Comparison of ENCODE assay signal across 8 mouse cellular contexts in genomic region chr4:63543746-63544493, GRCm38 (mm10). TPM values are rescaled to one million over a fixed set of nuclear protein-coding genes. Genes with fewer than 3 reads are reported as not detected.
A peak's percentile ranks its signal among the peaks of the same experiment; 100 is the strongest.
DNase-seq lines count a peak whose midpoint lies in the region; ATAC-seq and TF ChIP-seq lines count a peak whose summit lies in the region.

No protein-coding gene starts in this region.

- DNase-seq in heart, adult 2 months = peak in 1 of 2 experiments; percentile 48
- no peak for DNase-seq in heart, adult 8-10 months (ENCODE audit: low spot score)
- peak; percentile 16 to 35 for DNase-seq in lung, postnatal 4 days
- no peak for DNase-seq in T-cell, adult 2 months (ENCODE audit: low spot score)

- no peaks in the 10 kb centered on the region; the same call in 1 of the 2 replicates for H3K79me2 ChIP-seq in heart, adult 2 months (replicated peaks; ENCODE audit: control insufficient read depth, insufficient read depth, low read length)

- H3K27ac ChIP-seq in heart, adult 2 months = peak overlapping the region; percentile 83
- no peak overlapping the region for H3K27ac ChIP-seq in kidney, embryonic 14.5 days (ENCODE audit: low read depth, low read length)
- H3K27ac ChIP-seq in testis, adult 2 months (ENCODE audit: control insufficient read depth, insufficient read depth, low read depth, low read length) = peak overlapping the region; percentile 82

- H3K9me3 ChIP-seq in kidney, embryonic 14.5 days (ENCODE audit: control insufficient read depth, low read length) = no peaks in the 10 kb centered on the region

- 61% methylated on average over 10 of the region's 10 CpGs for WGBS in heart, adult 2 months
- WGBS in kidney, embryonic 14.5 days = 49% methylated on average over 10 of the region's 10 CpGs

- TF ChIP-seq EP300 in heart, adult 2 months (IDR thresholded peaks at IDR 0.05; ENCODE audit: insufficient read depth, low read depth, low read length) = 0 out of 2 replicates have a peak, but pooled peaks have one; percentile 4

- intact Hi-C loops in heart, adult 2 months (cut with DNase I) = loop anchor here (5.0 kb wide), 2 partner anchors 47 to 127 kb away; partner anchors contain the start of gene Whrn

- peaks cover 10% of the 10 kb centered on the region for H3K4me1 ChIP-seq in heart, adult 2 months (ENCODE audit: control insufficient read depth, insufficient read depth, low read length)
- H3K4me1 ChIP-seq in kidney, embryonic 14.5 days (ENCODE audit: control insufficient read depth, insufficient read depth, low read length) = peaks cover 19% of the 10 kb centered on the region
- peaks cover 9% of the 10 kb centered on the region for H3K4me1 ChIP-seq in testis, adult 2 months (ENCODE audit: control insufficient read depth, insufficient read depth, low read length)

- ATAC-seq in activated CD4-positive, CD25-positive, alpha-beta regulatory T cell, adult 4 months = peak; percentile 9
- peak; percentile 45 for ATAC-seq in erythroid progenitor cell, adult 5-6 weeks (replicated peaks; ENCODE audit: low FRiP score, poor library complexity, severe bottlenecking)
- peak; percentile 70 for ATAC-seq in kidney, embryonic 14.5 days (ENCODE audit: low FRiP score, low TSS enrichment)

- H3K9ac ChIP-seq in heart, adult 2 months (ENCODE audit: low read depth, low read length) = peak overlapping the region; percentile 28
- no peak overlapping the region; the same call in 1 of the 2 replicates for H3K9ac ChIP-seq in kidney, embryonic 14.5 days (ENCODE audit: low read depth, low read length)

- peak; percentile 29; the same call in 1 of the 2 replicates for TF ChIP-seq CTCF in heart, adult 2 months (IDR thresholded peaks at IDR 0.05)
- TF ChIP-seq CTCF in testis, adult 2 months (IDR thresholded peaks at IDR 0.05; ENCODE audit: control insufficient read depth, insufficient read depth, insufficient replicate concordance, low read depth, low read length) = no peak

- no peak for TF ChIP-seq POLR2A in heart, adult 2 months (IDR thresholded peaks at IDR 0.05; ENCODE audit: insufficient read depth, low read depth, low read length)
- TF ChIP-seq POLR2A in testis, adult 2 months (IDR thresholded peaks at IDR 0.05; ENCODE audit: control insufficient read depth, low read depth, low read length) = no peak

- H3K27me3 ChIP-seq in heart, adult 2 months (ENCODE audit: control insufficient read depth, insufficient read depth, low read length) = no peaks in the 10 kb centered on the region
- H3K27me3 ChIP-seq in kidney, embryonic 14.5 days (ENCODE audit: control insufficient read depth, insufficient read depth, low read length) = no peaks in the 10 kb centered on the region
- no peaks in the 10 kb centered on the region for H3K27me3 ChIP-seq in testis, adult 2 months (ENCODE audit: control insufficient read depth, insufficient read depth, low read length)

- peak overlapping the region; percentile 33 for H3K4me2 ChIP-seq in kidney, embryonic 14.5 days (replicated peaks; ENCODE audit: low read depth, low read length)

- H3K36me3 ChIP-seq in heart, adult 2 months (ENCODE audit: control insufficient read depth, insufficient read depth, low read length) = peaks cover 16% of the 10 kb centered on the region
- H3K36me3 ChIP-seq in kidney, embryonic 14.5 days (ENCODE audit: control insufficient read depth, insufficient read depth, low read length) = peaks cover 7% of the 10 kb centered on the region
- no peaks in the 10 kb centered on the region for H3K36me3 ChIP-seq in testis, adult 2 months (ENCODE audit: control insufficient read depth, insufficient read depth, low read length)

- H3K4me3 ChIP-seq in heart, adult 2 months = peak overlapping the region; percentile 34; the same call in 1 of the 2 replicates
- H3K4me3 ChIP-seq in kidney, embryonic 14.5 days (ENCODE audit: low read length) = peak overlapping the region; percentile 91; the same call in 1 of the 2 replicates
- H3K4me3 ChIP-seq in testis, adult 2 months (ENCODE audit: control insufficient read depth, low read depth, low read length) = peak overlapping the region; percentile 73

RNA-seq across cellular contexts. Expression of gene Atp6v1g1, which starts 0.7 kb away (rescaled TPM):
- total RNA-seq in heart, adult 2 months (2021) = 100 to 1,000 TPM; 138 to 164 TPM
- polyA plus RNA-seq in heart, adult 2 months (2012; rRNA removed) = 53.6 and 80.9 TPM in 2 replicates
- 100 to 1,000 TPM; 146 to 168 (median 149) TPM for total RNA-seq in heart, adult 8-10 months (2022)
- polyA plus RNA-seq in activated CD4-positive, CD25-positive, alpha-beta regulatory T cell, adult 4 months (2017; shearing (Covaris generic)) = 100 to 1,000 TPM; 180 to 210 TPM
- total RNA-seq in erythroid progenitor cell, adult 5-6 weeks (2015; ENCODE audit: low replicate concordance) = 83.0 and 91.2 TPM in 2 replicates
- 52.5 and 69.6 TPM in 2 replicates for total RNA-seq in erythroid progenitor cell, adult 5-6 weeks (2017; ENCODE audit: low replicate concordance)
- 264 and 332 TPM in 2 replicates for polyA plus RNA-seq in kidney, embryonic 14.5 days (2014; fragmentation: Nextera tagmentation; extraction: Ambion mirVana)
- 83.4 and 95.0 TPM in 2 replicates for polyA plus RNA-seq in testis, adult 2 months (2012; rRNA removed)

RNA-seq across cellular contexts. Expression of gene Tmem268, which starts 14.7 kb away (rescaled TPM):
- 10 to 100 TPM; 10.9 to 11.0 TPM for total RNA-seq in heart, adult 2 months (2021)
- polyA plus RNA-seq in heart, adult 2 months (2012; rRNA removed) = 8.3 and 13.0 TPM in 2 replicates
- total RNA-seq in heart, adult 8-10 months (2022) = 10 to 100 TPM in 3 of 4 experiments, 1 to 10 TPM in 1; 8.0 to 16.2 (median 12.7) TPM
- polyA plus RNA-seq in activated CD4-positive, CD25-positive, alpha-beta regulatory T cell, adult 4 months (2017; shearing (Covaris generic)) = 10 to 100 TPM; 16.6 to 17.6 TPM
- 0.42 and 1.4 TPM in 2 replicates for total RNA-seq in erythroid progenitor cell, adult 5-6 weeks (2015; ENCODE audit: low replicate concordance)
- 2.0 and 2.1 TPM in 2 replicates for total RNA-seq in erythroid progenitor cell, adult 5-6 weeks (2017; ENCODE audit: low replicate concordance)
- polyA plus RNA-seq in kidney, embryonic 14.5 days (2014; fragmentation: Nextera tagmentation; extraction: Ambion mirVana) = 4.6 and 7.9 TPM in 2 replicates
- 4.4 and 4.7 TPM in 2 replicates for polyA plus RNA-seq in testis, adult 2 months (2012; rRNA removed)

RNA-seq across cellular contexts. Expression of gene Whrn, which starts 48.1 kb away (rescaled TPM):
- 10 to 100 TPM; 29.9 to 31.4 TPM for total RNA-seq in heart, adult 2 months (2021)
- 33.9 and 44.7 TPM in 2 replicates for polyA plus RNA-seq in heart, adult 2 months (2012; rRNA removed)
- 10 to 100 TPM; 18.5 to 38.1 (median 20.6) TPM for total RNA-seq in heart, adult 8-10 months (2022)
- 1 to 10 TPM; 3.1 to 3.2 TPM for polyA plus RNA-seq in activated CD4-positive, CD25-positive, alpha-beta regulatory T cell, adult 4 months (2017; shearing (Covaris generic))
- 0.84 TPM in 1 of 2 replicates, not detected in the other for total RNA-seq in erythroid progenitor cell, adult 5-6 weeks (2015; ENCODE audit: low replicate concordance)
- total RNA-seq in erythroid progenitor cell, adult 5-6 weeks (2017; ENCODE audit: low replicate concordance) = 0.77 TPM in 1 of 2 replicates, not detected in the other
- 8.0 and 8.7 TPM in 2 replicates for polyA plus RNA-seq in kidney, embryonic 14.5 days (2014; fragmentation: Nextera tagmentation; extraction: Ambion mirVana)
- 22.5 and 26.1 TPM in 2 replicates for polyA plus RNA-seq in testis, adult 2 months (2012; rRNA removed)

Comparison
In these comparisons a context has a peak if more than half of its experiments do, and no peak if none do; other contexts are left out.
1. DNase-seq: peak in lung, postnatal 4 days (2 of 2); none in heart, adult 8-10 months (single experiment) and T-cell, adult 2 months (single experiment).
2. H3K4me3 ChIP-seq: peak in every context shown above with its lines; median percentile 91 in kidney, embryonic 14.5 days; 73 in testis, adult 2 months; 34 in heart, adult 2 months.
3. ATAC-seq: peak in every context shown above with its lines; median percentile 70 in kidney, embryonic 14.5 days; 45 in erythroid progenitor cell, adult 5-6 weeks; 9 in activated CD4-positive, CD25-positive, alpha-beta regulatory T cell, adult 4 months.